Mouse (Mus musculus) midbrain, embryonic 11.5 days (tissue): Measurements from ENCODE around the gene Kpna4. TPM values are rescaled to one million over a fixed set of nuclear protein-coding genes. Genes with fewer than 3 reads are reported as not detected.

Source experiments
- ATAC-seq: fragments of 200-750 bp; cut with Nextera tagmentation; 2 replicates; pipeline ENCODE4 v1.8.0; 2017; ENCODE audit warnings: moderate TSS enrichment, moderate library complexity; ENCODE audit not compliant: low FRiP score
- DNase-seq: peaks from one replicate; pipeline ENCODE4 v3.0.0; 2015; ENCODE audit warnings: low spot score; ENCODE audit errors: missing footprints
- H3K27ac ChIP-seq: fragments of 300-500 bp; sonication (generic); 2 replicates; pipeline ENCODE4 v1.5.1; 2014; ENCODE audit warnings: low read depth, low read length
- H3K27me3 ChIP-seq: fragments of 300-500 bp; sonication (generic); 2 replicates; pipeline ENCODE4 v1.6.1; 2014; ENCODE audit warnings: mild to moderate bottlenecking, low read length, moderate library complexity, mixed read lengths; ENCODE audit not compliant: control insufficient read depth, insufficient read depth
- H3K36me3 ChIP-seq: fragments of 300-500 bp; sonication (generic); 2 replicates; pipeline ENCODE4 v1.6.1; 2014; ENCODE audit warnings: mild to moderate bottlenecking, low read length, moderate library complexity, mixed read lengths; ENCODE audit not compliant: control insufficient read depth, insufficient read depth
- H3K4me1 ChIP-seq: fragments of 300-500 bp; sonication (generic); 2 replicates; pipeline ENCODE4 v1.6.1; 2014; ENCODE audit warnings: low read length; ENCODE audit not compliant: control insufficient read depth, insufficient read depth
- H3K4me2 ChIP-seq: fragments of 300-500 bp; sonication (generic); 2 replicates; pipeline ENCODE4 v1.6.1; 2014; ENCODE audit warnings: mild to moderate bottlenecking, moderate library complexity
- H3K4me3 ChIP-seq: fragments of 300-500 bp; sonication (generic); 2 replicates; pipeline ENCODE4 v1.5.1; 2014; ENCODE audit warnings: low read depth, low read length
- H3K9ac ChIP-seq: fragments of 300-500 bp; sonication (generic); 2 replicates; pipeline ENCODE4 v1.6.1; 2014; ENCODE audit warnings: low read length
- H3K9me3 ChIP-seq: fragments of 300-500 bp; sonication (generic); 2 replicates; pipeline ENCODE4 v1.6.1; 2016; ENCODE audit warnings: low read length; ENCODE audit not compliant: control insufficient read depth
- WGBS: fragments of 180-500 bp; shearing (Covaris S2); extraction: QIAGEN DNeasy Blood & Tissue Kit; methylation state at CpG from one replicate; pipeline ENCODE4 v1.1.7; 2014; 5-methylcytosine and 5-hydroxymethylcytosine counted together
- polyA plus RNA-seq: library from polyadenylated mRNA; unstranded; fragments of >200 nt; fragmentation: Nextera tagmentation; extraction: Ambion mirVana; gene quantifications from 2 replicates; pipeline ENCODE4 v1.2.1, GENCODE M21; 2014

The Kpna4 gene
- polyA plus RNA-seq, 1 experiment from 2014 or later = 52.8 TPM

GRCm38 (mm10) chr3:69156484-69156883, 29.6 kb upstream of the Kpna4 start:
- H3K9me3 ChIP-seq = no peaks in the 10 kb centered on the region
- H3K27me3 ChIP-seq = no peaks in the 10 kb centered on the region
- no peak overlapping the region for H3K4me3 ChIP-seq
- no peaks in the 10 kb centered on the region for H3K36me3 ChIP-seq
- no peak overlapping the region for H3K27ac ChIP-seq
- no peak for ATAC-seq
- H3K4me2 ChIP-seq = no peak overlapping the region
- DNase-seq = peak; percentile 10
- H3K9ac ChIP-seq = no peak overlapping the region
- WGBS = 88% methylated on average over 13 of the region's 13 CpGs
- no peaks in the 10 kb centered on the region for H3K4me1 ChIP-seq

DNA sequence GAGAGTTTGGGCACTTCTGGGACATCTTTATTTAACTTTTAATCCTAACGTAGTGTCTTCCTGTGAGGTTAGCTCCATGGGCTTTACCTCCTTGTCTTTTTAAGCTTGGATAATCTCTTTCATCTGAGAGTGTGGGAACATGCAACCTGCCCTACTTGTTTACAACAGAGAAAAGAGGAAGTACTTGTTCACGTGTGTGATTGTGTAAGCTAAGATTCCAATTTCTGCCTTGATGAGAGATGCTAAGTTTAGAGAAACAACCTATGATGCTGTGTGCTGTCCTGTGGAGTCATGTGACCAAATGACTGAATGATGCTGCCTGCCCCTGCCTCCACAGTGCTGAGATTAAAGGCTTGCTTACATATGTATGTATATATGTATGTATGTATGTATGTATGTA, 27.8 kb upstream of the Kpna4 start:
- no peak for ATAC-seq
- peak; percentile 21 for DNase-seq
- Histone ChIP-seq H3K9me3 (no peaks in the 10 kb centered on the region), H3K4me3 (no peak overlapping the region), H3K9ac (no peak overlapping the region), H3K36me3 (no peaks in the 10 kb centered on the region), H3K4me1 (no peaks in the 10 kb centered on the region), H3K27ac (no peak overlapping the region), H3K4me2 (no peak overlapping the region), H3K27me3 (no peaks in the 10 kb centered on the region)
- WGBS = 82% methylated on average over 2 of the region's 2 CpGs

- no peak overlapping the region for H3K4me2 ChIP-seq
- H3K9me3 ChIP-seq = no peaks in the 10 kb centered on the region
- no peaks in the 10 kb centered on the region for H3K4me1 ChIP-seq
- DNase-seq = peak; percentile 51
- H3K9ac ChIP-seq = no peak overlapping the region
- WGBS = 87% methylated on average over 3 of the region's 3 CpGs
- H3K27me3 ChIP-seq = no peaks in the 10 kb centered on the region
- H3K4me3 ChIP-seq = no peak overlapping the region
- ATAC-seq = no peak
- no peaks in the 10 kb centered on the region for H3K36me3 ChIP-seq
- no peak overlapping the region for H3K27ac ChIP-seq
Measured at GRCm38 (mm10) chr3:69150921-69151320, 24.0 kb upstream of the Kpna4 start.

- no peak overlapping the region for H3K27ac ChIP-seq
- H3K4me3 ChIP-seq = no peak overlapping the region
- H3K4me1 ChIP-seq = no peaks in the 10 kb centered on the region
- no peaks in the 10 kb centered on the region for H3K36me3 ChIP-seq
- WGBS = 87% methylated on average over 7 of the region's 7 CpGs
- H3K9ac ChIP-seq = no peak overlapping the region
- peak; percentile 69 for DNase-seq
- H3K9me3 ChIP-seq = no peaks in the 10 kb centered on the region
- no peak overlapping the region for H3K4me2 ChIP-seq
- no peaks in the 10 kb centered on the region for H3K27me3 ChIP-seq
- no peak for ATAC-seq
Measured at GRCm38 (mm10) chr3:69142372-69142994, 15.6 kb upstream of the Kpna4 start.

DNA sequence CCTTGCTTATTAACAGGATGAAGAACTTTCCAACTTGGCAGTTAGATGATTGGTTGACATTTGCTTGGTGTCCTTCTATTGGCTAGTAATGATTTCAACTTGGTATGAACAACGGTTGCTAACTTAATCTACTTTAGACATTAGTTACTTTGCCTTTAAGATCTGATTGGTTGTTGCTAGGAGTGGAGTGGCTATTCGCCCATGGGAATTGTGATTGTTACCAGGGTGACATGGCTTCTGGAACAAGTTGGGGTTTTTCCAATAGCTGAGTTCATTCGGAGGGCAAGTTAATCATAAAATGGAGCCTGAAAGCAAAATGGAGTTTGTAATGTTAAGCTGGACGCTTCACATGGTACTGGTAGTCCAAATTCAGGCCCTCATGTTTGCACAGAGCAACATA, 13.9 kb upstream of the Kpna4 start:
- Histone ChIP-seq H3K36me3 (no peaks in the 10 kb centered on the region), H3K4me2 (no peak overlapping the region), H3K9ac (no peak overlapping the region), H3K4me3 (no peak overlapping the region), H3K4me1 (no peaks in the 10 kb centered on the region), H3K27ac (no peak overlapping the region), H3K9me3 (no peaks in the 10 kb centered on the region), H3K27me3 (no peaks in the 10 kb centered on the region)
- DNase-seq = no peak
- 87% methylated on average over 4 of the region's 4 CpGs for WGBS
- ATAC-seq = no peak

DNA sequence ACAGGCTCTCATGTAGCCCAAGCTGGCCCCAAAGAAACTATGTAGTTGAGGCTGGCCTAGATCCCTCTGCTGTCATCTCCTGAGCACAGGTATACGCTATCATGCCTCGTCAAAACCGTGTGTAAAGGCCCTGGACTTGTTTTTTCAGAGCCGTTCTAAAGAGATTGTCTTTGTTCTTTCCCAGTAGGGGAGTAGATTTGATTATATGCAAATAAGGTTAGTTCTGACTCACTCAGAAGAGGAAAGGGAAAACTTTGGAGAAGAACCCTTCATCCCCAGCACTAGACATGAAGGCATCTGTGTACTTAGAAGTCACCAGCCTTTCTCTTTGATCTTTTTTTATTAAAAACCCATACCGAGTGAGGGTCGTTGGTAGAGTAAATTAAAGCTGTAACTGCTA, 9.1 kb upstream of the Kpna4 start:
- no peaks in the 10 kb centered on the region for H3K9me3 ChIP-seq
- H3K4me2 ChIP-seq = no peak overlapping the region
- no peaks in the 10 kb centered on the region for H3K4me1 ChIP-seq
- H3K4me3 ChIP-seq = no peak overlapping the region
- DNase-seq (peak; percentile 2), ATAC-seq (no peak)
- H3K36me3 ChIP-seq = no peaks in the 10 kb centered on the region
- H3K9ac ChIP-seq = no peak overlapping the region
- WGBS = 82% methylated on average over 6 of the region's 6 CpGs
- no peak overlapping the region for H3K27ac ChIP-seq
- no peaks in the 10 kb centered on the region for H3K27me3 ChIP-seq

- Histone ChIP-seq H3K4me1 (no peaks in the 10 kb centered on the region), H3K36me3 (no peaks in the 10 kb centered on the region), H3K4me3 (no peak overlapping the region), H3K4me2 (no peak overlapping the region), H3K9me3 (no peaks in the 10 kb centered on the region), H3K27me3 (no peaks in the 10 kb centered on the region), H3K9ac (no peak overlapping the region), H3K27ac (no peak overlapping the region)
- peak; percentile 53 for DNase-seq
- 79% methylated on average over 4 of the region's 4 CpGs for WGBS
- ATAC-seq = no peak
Measured at GRCm38 (mm10) chr3:69130973-69131372, 4.1 kb upstream of the Kpna4 start.

GRCm38 (mm10) chr3:69127693-69128092, 780 bp upstream of the Kpna4 start:
- Histone ChIP-seq H3K4me3 (peak overlapping the region; percentile 95), H3K36me3 (no peaks in the 10 kb centered on the region), H3K4me2 (peak overlapping the region; percentile 63), H3K4me1 (peaks cover 9% of the 10 kb centered on the region; the same call in 1 of the 2 replicates), H3K9me3 (no peaks in the 10 kb centered on the region), H3K27ac (no peak overlapping the region), H3K27me3 (no peaks in the 10 kb centered on the region), H3K9ac (peak overlapping the region; percentile 66)
- DNase-seq (no peak), ATAC-seq (no peak)
- WGBS = 6% methylated on average over 9 of the region's 9 CpGs

DNA sequence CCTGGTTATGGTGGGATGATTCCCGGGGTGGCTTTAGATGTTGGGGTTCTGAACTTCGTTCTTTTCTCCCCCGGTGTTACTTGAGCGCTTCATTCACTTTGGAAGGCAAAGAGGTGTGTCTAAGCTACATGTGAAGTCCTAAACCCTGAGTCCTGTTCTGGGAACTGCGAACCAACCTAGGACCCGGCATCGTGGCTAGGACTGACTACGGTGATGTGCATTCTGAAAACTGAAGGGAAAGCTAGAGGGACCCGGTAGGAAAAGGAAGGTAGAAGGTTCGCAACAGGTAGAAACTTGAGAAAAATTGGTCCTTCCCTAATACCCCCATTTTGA, 399 bp upstream of the Kpna4 start:
- Histone ChIP-seq H3K36me3 (no peaks in the 10 kb centered on the region), H3K9ac (peak overlapping the region; percentile 66), H3K4me2 (peak overlapping the region; percentile 63), H3K27ac (no peak overlapping the region), H3K27me3 (no peaks in the 10 kb centered on the region), H3K4me1 (peaks cover 9% of the 10 kb centered on the region; the same call in 1 of the 2 replicates), H3K4me3 (peak overlapping the region; percentile 95), H3K9me3 (no peaks in the 10 kb centered on the region)
- ATAC-seq (peak; percentile 73), DNase-seq (no peak)
- WGBS = under 1% methylated on average over 10 of the region's 10 CpGs
